Mouse (Mus musculus) liver, embryonic 14.5 days (tissue): ENCODE data around the gene Sbk1. TPM values are rescaled to one million over a fixed set of nuclear protein-coding genes. Genes with fewer than 3 reads are reported as not detected.

Experiments
- ATAC-seq: fragments of 200-750 bp; cut with Nextera tagmentation; 2 replicates; pipeline ENCODE4 v1.8.0; 2017; ENCODE audit warnings: moderate number of reproducible peaks, mild to moderate bottlenecking, moderate library complexity; ENCODE audit not compliant: insufficient read depth
- DNase-seq, 3 experiments: peaks; one replicate each; pipeline ENCODE4 v3.0.0-alpha.2; 2012 to 2013; ENCODE audit warnings: low read depth in 3 of 3, low spot score in 3 of 3
- H3K27ac ChIP-seq: fragments of 300-500 bp; sonication (generic); 2 replicates; pipeline ENCODE4 v1.5.1; 2014; ENCODE audit warnings: moderate library complexity, mild to moderate bottlenecking, control low read depth, inconsistent platforms
- H3K27me3 ChIP-seq: fragments of 300-500 bp; sonication (generic); 2 replicates; pipeline ENCODE4 v1.6.1; 2014; ENCODE audit warnings: mild to moderate bottlenecking, low read length, moderate library complexity; ENCODE audit not compliant: control insufficient read depth, insufficient read depth
- H3K36me3 ChIP-seq: fragments of 300-500 bp; sonication (generic); replicated peaks from 2 replicates; pipeline ENCODE4 v1.6.1; 2014; ENCODE audit warnings: low read depth; ENCODE audit not compliant: control insufficient read depth, insufficient read depth
- H3K4me1 ChIP-seq, 2 experiments: fragments of 200-500 bp in 1 of 2; fragments of 300-500 bp in 1 of 2; sonication (generic) in 1 of 2; replicated peaks; 2 replicates each; pipeline ENCODE4 v1.6.1; 2012 to 2014; ENCODE audit warnings: antibody characterized with exemption in 1 of 2, inconsistent platforms in 1 of 2, low read length in 1 of 2; ENCODE audit not compliant: control insufficient read depth in 2 of 2, insufficient read depth in 2 of 2
- H3K4me2 ChIP-seq: fragments of 300-500 bp; sonication (generic); 2 replicates; pipeline ENCODE4 v1.6.1; 2014; ENCODE audit warnings: low read depth, mild to moderate bottlenecking, control low read depth, moderate library complexity
- H3K4me3 ChIP-seq, 2 experiments: fragments of 200-500 bp in 1 of 2; fragments of 300-500 bp in 1 of 2; sonication (generic) in 1 of 2; 2 replicates each; pipeline ENCODE4 v1.5.1; 2012 to 2014; ENCODE audit warnings: low read depth in 2 of 2, low read length in 2 of 2, mild to moderate bottlenecking in 2 of 2, control low read depth in 1 of 2, inconsistent platforms in 1 of 2, moderate library complexity in 1 of 2; ENCODE audit not compliant: insufficient read depth in 1 of 2
- H3K9ac ChIP-seq: fragments of 300-500 bp; sonication (generic); replicated peaks from 2 replicates; pipeline ENCODE4 v1.6.1; 2014; ENCODE audit warnings: mild to moderate bottlenecking, control low read depth, moderate library complexity
- H3K9me3 ChIP-seq: fragments of 300-500 bp; sonication (generic); 2 replicates; pipeline ENCODE4 v1.6.1; 2016; ENCODE audit warnings: low read length, mixed read lengths; ENCODE audit not compliant: control insufficient read depth
- CTCF ChIP-seq: IDR thresholded peaks from 2 replicates; pipeline ENCODE4 v1.5.1; 2016; ENCODE audit warnings: antibody characterized with exemption, low read depth, control low read depth
- EP300 ChIP-seq: IDR thresholded peaks from 2 replicates; pipeline ENCODE4 v1.6.1; 2016; ENCODE audit warnings: antibody characterized with exemption, low read depth
- WGBS: fragments of 180-500 bp; shearing (Covaris S2); extraction: QIAGEN DNeasy Blood & Tissue Kit; methylation state at CpG from one replicate; pipeline ENCODE4 v1.1.7; 2014; ENCODE audit not compliant: insufficient replicate concordance; 5-methylcytosine and 5-hydroxymethylcytosine counted together
- polyA plus RNA-seq, 2 experiments: library from polyadenylated mRNA; depleted of rRNA in 1 of 2; stranded (reverse) in 1 of 2; unstranded in 1 of 2; fragments of >200 nt; fragmentation: Nextera tagmentation in 1 of 2; extraction: Ambion mirVana in 1 of 2; gene quantifications; 2 replicates each; pipeline versions ENCODE4 v1.2.1 to v1.2.3; 2012 to 2014

The Sbk1 gene
- polyA plus RNA-seq, 2 experiments, result 0.86 to 0.90 TPM

DNA sequence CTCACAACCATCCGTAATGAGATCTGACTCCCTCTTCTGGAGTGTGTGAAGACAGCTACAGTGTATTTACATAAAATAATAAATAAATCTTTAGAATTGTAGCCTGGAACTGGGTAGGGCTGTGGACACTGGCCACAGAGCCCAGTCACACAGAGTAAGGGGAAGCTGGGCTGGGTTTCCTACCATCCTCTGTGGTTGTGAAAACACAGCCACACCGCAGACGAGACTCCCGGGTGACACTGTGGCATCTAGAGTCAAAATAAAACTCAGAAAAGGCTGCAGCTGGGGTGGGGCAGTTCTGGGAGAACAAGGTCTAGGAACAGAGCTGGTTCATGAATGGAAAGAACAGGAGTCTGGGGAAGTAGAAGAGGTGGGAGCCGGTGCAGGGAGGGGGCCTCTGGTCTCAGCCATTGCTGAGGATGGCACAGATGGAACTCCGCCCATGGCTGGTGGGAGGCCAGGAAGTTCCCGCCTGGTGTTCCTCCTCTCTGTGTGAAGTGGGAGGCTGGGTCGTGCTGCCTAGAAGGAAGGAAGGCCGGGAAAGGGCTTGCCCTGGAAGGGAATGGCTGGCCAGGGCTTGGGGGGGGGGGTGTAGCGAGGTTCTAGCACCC is 15.2 kb downstream of the Sbk1 start:
- no peak for ATAC-seq
- no peaks in the 10 kb centered on the region for H3K27me3 ChIP-seq

DNA sequence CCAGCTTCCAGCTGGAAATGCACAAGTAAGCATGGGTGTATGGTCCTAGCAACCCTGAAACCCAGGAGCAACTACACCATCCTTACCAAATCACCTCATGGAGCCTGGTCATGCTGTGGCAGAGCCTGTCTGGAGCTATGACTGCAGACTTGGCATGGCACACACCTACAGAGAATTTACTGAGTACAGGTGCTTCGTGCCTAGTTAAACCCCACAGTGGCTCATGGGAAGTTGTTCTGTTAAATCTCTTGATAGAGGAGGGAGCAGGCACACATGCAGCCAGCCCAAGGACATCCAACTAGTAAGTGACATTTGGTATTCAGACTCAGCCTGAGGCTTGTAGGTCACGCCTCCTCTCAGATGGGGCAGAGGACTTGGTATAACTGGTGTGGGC is 15.7 kb downstream of the Sbk1 start:
- Histone ChIP-seq H3K4me3 (no peak overlapping the region), H3K27ac (no peak overlapping the region), H3K27me3 (no peaks in the 10 kb centered on the region), H3K4me1 (peaks cover 0 to 6% of the 10 kb centered on the region in 2 experiments; a peak in 2 of 4 replicates), H3K9ac (no peak overlapping the region), H3K4me2 (no peak overlapping the region), H3K36me3 (no peaks in the 10 kb centered on the region), H3K9me3 (no peaks in the 10 kb centered on the region)
- TF ChIP-seq CTCF (no peak), EP300 (no peak)
- DNase-seq (no peak), ATAC-seq (no peak)
- WGBS, result 78% methylated on average over 2 of the region's 2 CpGs

More for the DNA sequence above, 15.2 kb downstream of the Sbk1 start:
- peaks cover 0 to 6% of the 10 kb centered on the region in 2 experiments; a peak in 2 of 4 replicates for H3K4me1 ChIP-seq
- H3K27ac ChIP-seq, result no peak overlapping the region
- 34% methylated on average over 10 of the region's 10 CpGs for WGBS
- no peak overlapping the region for H3K9ac ChIP-seq
- no peak overlapping the region for H3K4me2 ChIP-seq
- DNase-seq, result no peak
- H3K4me3 ChIP-seq, result no peak overlapping the region
- no peak for TF ChIP-seq EP300
- no peak for TF ChIP-seq CTCF
- H3K9me3 ChIP-seq, result no peaks in the 10 kb centered on the region
- no peaks in the 10 kb centered on the region for H3K36me3 ChIP-seq

DNA sequence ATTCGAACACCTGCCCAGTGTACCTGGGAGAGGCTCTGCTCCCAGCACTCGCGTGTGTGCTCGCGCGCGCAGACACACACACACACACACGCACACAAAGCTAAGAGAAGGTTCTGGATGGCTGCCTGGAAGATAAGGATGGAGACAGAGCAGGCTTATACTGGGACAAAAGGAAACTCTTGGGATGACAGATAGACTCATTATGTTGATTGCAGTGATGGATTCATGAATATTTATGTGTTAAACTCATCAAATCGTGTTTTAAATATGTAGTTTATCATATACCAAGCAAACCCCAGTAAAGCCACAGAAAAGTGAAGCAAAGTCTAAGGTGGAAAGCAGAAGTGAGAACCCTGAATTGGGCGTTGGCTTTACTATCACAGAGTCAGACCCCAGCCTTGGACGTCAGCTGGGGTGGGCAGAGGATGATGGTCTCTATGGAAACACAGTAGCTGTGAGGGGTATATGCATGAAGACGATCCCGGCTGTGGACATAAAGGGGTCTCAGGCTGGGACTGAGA is 16.2 kb downstream of the Sbk1 start:
- H3K4me2 ChIP-seq, result no peak overlapping the region
- H3K4me1 ChIP-seq, result peaks cover 0 to 6% of the 10 kb centered on the region in 2 experiments; a peak in 2 of 4 replicates
- H3K27me3 ChIP-seq, result no peaks in the 10 kb centered on the region
- no peak overlapping the region for H3K4me3 ChIP-seq
- DNase-seq (no peak), ATAC-seq (no peak)
- 62% methylated on average over 13 of the region's 13 CpGs for WGBS
- no peaks in the 10 kb centered on the region for H3K36me3 ChIP-seq
- H3K9ac ChIP-seq, result no peak overlapping the region
- H3K9me3 ChIP-seq, result no peaks in the 10 kb centered on the region
- no peak overlapping the region for H3K27ac ChIP-seq
- TF ChIP-seq CTCF (no peak), EP300 (no peak)

DNA sequence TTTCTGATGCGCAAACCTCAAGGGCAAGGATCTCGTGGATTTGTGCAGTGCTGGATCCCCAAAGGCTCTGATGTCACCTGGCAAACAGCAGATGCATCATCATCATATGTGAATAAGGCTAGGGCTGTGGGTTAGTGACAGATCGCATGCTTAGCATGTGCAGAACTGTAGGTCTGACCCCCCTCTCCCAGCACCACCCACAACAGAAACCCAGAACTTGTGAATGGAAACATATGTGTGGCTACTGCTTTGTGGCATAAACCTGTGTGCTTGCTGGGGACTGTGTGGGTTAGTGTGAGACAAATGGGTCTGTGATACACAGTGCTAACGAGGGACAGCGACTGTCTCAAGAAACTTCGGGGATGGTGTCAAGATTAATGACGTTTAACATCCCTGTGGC is 17.0 kb downstream of the Sbk1 start:
- ATAC-seq, result no peak
- H3K36me3 ChIP-seq, result no peaks in the 10 kb centered on the region
- H3K9ac ChIP-seq, result no peak overlapping the region
- no peaks in the 10 kb centered on the region for H3K9me3 ChIP-seq
- H3K27ac ChIP-seq, result no peak overlapping the region
- no peak for TF ChIP-seq CTCF
- TF ChIP-seq EP300, result no peak
- no peak for DNase-seq
- no peak overlapping the region for H3K4me3 ChIP-seq
- H3K4me2 ChIP-seq, result no peak overlapping the region
- H3K27me3 ChIP-seq, result no peaks in the 10 kb centered on the region
- H3K4me1 ChIP-seq, result peaks cover 0 to 6% of the 10 kb centered on the region in 2 experiments; a peak in 2 of 4 replicates
- 65% methylated on average over 7 of the region's 7 CpGs for WGBS

DNA sequence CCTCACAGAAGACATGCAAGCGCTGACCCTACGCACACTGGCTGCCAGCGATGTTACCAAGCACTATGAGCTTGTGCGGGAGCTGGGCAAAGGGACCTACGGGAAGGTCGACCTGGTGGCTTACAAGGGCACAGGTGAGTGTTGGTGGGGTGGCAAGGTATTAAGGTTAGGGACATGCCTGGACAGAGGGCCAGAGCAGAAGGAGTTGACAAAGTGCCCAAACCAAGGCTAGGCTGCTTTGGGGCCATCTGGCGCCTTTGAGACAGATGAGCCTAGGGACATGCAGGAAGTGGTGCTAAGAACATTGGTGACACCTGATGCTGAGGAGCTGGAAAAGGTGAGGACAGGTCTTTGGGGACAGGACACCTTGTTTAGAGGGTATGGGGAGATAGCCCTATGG is 17.5 kb downstream of the Sbk1 start:
- H3K27ac ChIP-seq, result no peak overlapping the region
- ATAC-seq (no peak), DNase-seq (no peak)
- H3K4me3 ChIP-seq, result no peak overlapping the region
- H3K9ac ChIP-seq, result no peak overlapping the region
- WGBS, result 74% methylated on average over 7 of the region's 7 CpGs
- H3K9me3 ChIP-seq, result no peaks in the 10 kb centered on the region
- TF ChIP-seq CTCF, result no peak
- no peak for TF ChIP-seq EP300
- no peaks in the 10 kb centered on the region for H3K27me3 ChIP-seq
- peaks cover 0 to 4% of the 10 kb centered on the region in 2 experiments; a peak in 2 of 4 replicates for H3K4me1 ChIP-seq
- H3K4me2 ChIP-seq, result no peak overlapping the region
- H3K36me3 ChIP-seq, result no peaks in the 10 kb centered on the region
